Mouse (Mus musculus) lung, adult 2 months (tissue): ENCODE measurements around the gene Myh10.

Experiments used
- CTCF ChIP-seq: fragments of 200-500 bp; IDR thresholded peaks from 2 replicates; pipeline ENCODE4 v1.5.1; 2011; ENCODE audit warnings: mild to moderate bottlenecking, low read length, control low read depth; ENCODE audit not compliant: insufficient read depth
- POLR2A ChIP-seq: fragments of 200-500 bp; IDR thresholded peaks from 2 replicates; pipeline ENCODE4 v1.6.1; 2011; ENCODE audit warnings: low read depth, mild to moderate bottlenecking, control low read depth, low read length, borderline replicate concordance; ENCODE audit errors: extremely low read depth

DNA sequence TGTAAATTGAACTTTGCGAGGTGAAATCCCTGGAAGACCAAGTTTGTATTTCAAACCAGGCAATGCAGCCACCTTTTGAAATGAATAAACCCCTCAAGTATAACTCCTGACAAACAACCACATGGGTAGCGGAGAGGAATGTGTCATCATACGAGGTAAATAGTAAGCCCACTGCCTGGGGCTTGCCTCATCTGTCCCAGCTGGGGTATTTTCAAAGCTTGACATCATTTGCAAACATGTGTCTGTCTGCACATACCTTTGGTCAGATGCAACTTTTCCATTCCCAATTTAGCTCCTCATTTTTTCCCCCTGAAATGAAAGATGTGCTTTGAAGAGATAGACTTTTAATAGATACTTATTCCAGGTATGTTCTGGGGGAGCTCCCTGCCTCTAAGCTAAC lies 16.7 kb upstream of the Myh10 start:
- TF ChIP-seq POLR2A (no peak), CTCF (no peak)
